Mouse (Mus musculus): ENCODE measurements around the gene Ppara. TPM values are rescaled to one million over a fixed set of nuclear protein-coding genes. Genes with fewer than 3 reads are reported as not detected.

Gene Ppara
- polyA plus RNA-seq, 1 experiment from 2014 or later, result 20.5 TPM

DNA sequence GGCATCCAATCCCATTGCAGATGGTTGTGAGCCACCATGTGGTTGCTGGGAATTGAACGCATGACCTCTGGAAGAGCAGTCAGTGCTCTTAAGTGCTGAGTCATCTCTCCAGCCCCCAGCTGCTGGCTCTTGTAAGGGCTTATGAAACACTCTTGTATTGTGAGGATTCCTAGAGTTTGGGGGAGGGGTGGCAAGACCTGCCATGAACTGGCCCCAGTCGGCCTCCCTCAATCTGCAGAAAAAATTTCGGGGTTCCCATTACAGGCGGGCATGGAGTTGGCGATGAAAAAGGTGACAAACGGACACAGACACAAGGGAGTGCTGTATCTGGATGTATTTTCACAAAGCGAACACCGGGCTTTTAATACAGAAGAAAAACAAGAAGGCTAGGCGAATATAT lies 21.4 kb upstream of the Ppara start:
- peaks cover 13% of the 10 kb centered on the region for H3K4me1 ChIP-seq (replicated peaks)
- no peak for ATAC-seq (replicated peaks; ENCODE audit: insufficient number of reproducible peaks, insufficient read depth, low FRiP score, low read depth)
- no peak overlapping the region for H3K27ac ChIP-seq
- no peak overlapping the region for H3K4me3 ChIP-seq
- no peak overlapping the region for H3K4me2 ChIP-seq
- no peak overlapping the region for H3K9ac ChIP-seq
- H3K9me3 ChIP-seq (replicated peaks), result no peaks in the 10 kb centered on the region
- H3K36me3 ChIP-seq, result no peaks in the 10 kb centered on the region
- WGBS, result 84% methylated on average over 9 of the region's 9 CpGs
- peaks cover 11% of the 10 kb centered on the region for H3K27me3 ChIP-seq

DNA sequence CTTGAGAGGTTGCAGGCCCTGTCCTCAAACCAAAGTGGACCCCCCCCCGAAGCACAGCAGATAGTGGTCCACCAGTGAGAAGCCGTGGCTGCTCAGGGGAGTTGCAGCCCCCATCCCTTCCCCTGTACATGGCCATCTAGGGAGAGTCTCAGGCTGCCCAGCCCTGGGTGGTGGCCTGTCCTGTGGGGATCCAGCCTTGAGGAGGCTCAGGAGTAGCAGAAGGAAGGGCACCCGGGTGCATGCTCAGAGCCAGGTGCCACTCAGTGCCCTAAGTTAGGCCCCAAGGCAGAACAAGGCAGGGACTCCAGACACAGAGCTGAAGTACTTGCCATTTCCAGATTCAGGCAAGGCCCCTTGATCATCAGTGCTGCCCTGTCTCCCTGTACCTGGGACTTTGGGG lies 19.7 kb upstream of the Ppara start:
- no peak overlapping the region for H3K4me3 ChIP-seq
- H3K9ac ChIP-seq, result no peak overlapping the region
- no peak for ATAC-seq (replicated peaks; ENCODE audit: insufficient number of reproducible peaks, insufficient read depth, low FRiP score, low read depth)
- H3K4me1 ChIP-seq (replicated peaks), result peaks cover 13% of the 10 kb centered on the region
- H3K36me3 ChIP-seq, result no peaks in the 10 kb centered on the region
- no peak overlapping the region for H3K4me2 ChIP-seq
- H3K9me3 ChIP-seq (replicated peaks), result no peaks in the 10 kb centered on the region
- H3K27me3 ChIP-seq, result peaks cover 11% of the 10 kb centered on the region
- H3K27ac ChIP-seq, result no peak overlapping the region
- WGBS, result 74% methylated on average over 3 of the region's 3 CpGs

DNA sequence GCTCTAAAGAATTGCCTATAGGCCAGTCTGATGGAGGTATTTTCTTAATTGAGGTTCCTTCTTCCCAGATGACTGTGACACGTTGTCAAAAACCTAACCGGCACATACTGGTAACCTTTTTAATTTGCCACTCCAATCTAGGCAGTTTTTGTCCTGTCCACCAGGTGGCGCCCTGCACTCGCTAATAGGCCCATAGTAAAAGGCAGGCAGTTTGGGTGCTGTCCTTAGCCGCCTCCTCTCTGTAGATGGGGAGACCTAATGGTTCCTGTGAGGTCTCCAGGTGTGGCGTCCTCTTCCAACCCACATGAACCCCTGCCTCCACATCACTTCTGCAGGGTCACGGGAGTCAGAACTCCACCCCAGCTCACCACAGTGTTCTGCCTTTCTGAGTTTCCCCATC lies 18.7 kb upstream of the Ppara start:
- H3K4me1 ChIP-seq (replicated peaks), result peaks cover 14% of the 10 kb centered on the region
- no peak overlapping the region for H3K27ac ChIP-seq
- WGBS, result 4% methylated on average over 7 of the region's 7 CpGs
- no peaks in the 10 kb centered on the region for H3K36me3 ChIP-seq
- H3K9ac ChIP-seq, result no peak overlapping the region
- peaks cover 11% of the 10 kb centered on the region for H3K27me3 ChIP-seq
- no peaks in the 10 kb centered on the region for H3K9me3 ChIP-seq (replicated peaks)
- H3K4me2 ChIP-seq, result no peak overlapping the region
- H3K4me3 ChIP-seq, result no peak overlapping the region
- ATAC-seq (replicated peaks; ENCODE audit: insufficient number of reproducible peaks, insufficient read depth, low FRiP score, low read depth), result no peak; the same call in 1 of the 2 replicates

DNA sequence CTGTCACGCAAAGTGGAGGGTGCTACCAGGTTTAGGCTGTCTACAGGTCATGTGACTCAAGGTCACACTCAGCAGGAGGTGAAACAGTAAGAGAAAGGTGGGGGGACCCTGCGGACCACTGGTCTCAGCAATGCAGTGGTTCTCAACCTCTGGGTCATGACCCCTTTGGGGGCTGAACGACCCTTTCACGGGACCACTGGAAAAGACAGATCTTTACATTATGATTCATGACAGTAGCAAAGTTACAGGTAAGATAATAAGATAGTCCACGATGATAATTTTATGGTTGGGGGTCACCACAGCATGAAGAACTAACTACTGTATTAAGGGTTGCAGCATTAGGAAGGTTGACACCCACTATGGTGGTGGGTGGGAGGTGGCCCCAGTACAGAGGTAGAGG lies 18.2 kb upstream of the Ppara start:
- peaks cover 14% of the 10 kb centered on the region for H3K4me1 ChIP-seq (replicated peaks)
- H3K36me3 ChIP-seq, result no peaks in the 10 kb centered on the region
- no peak for ATAC-seq (replicated peaks; ENCODE audit: insufficient number of reproducible peaks, insufficient read depth, low FRiP score, low read depth)
- H3K4me3 ChIP-seq, result no peak overlapping the region
- H3K27ac ChIP-seq, result no peak overlapping the region
- H3K9me3 ChIP-seq (replicated peaks), result no peaks in the 10 kb centered on the region
- no peak overlapping the region for H3K9ac ChIP-seq
- whole genome bisulfite sequencing, result 77% methylated on average over 5 of the region's 5 CpGs
- H3K27me3 ChIP-seq, result peaks cover 5% of the 10 kb centered on the region
- H3K4me2 ChIP-seq, result no peak overlapping the region

- no peak overlapping the region for H3K4me2 ChIP-seq
- ATAC-seq (replicated peaks; ENCODE audit: insufficient number of reproducible peaks, insufficient read depth, low FRiP score, low read depth), result no peak
- 63% methylated on average over 4 of the region's 4 CpGs for WGBS
Observed at GRCm38 (mm10) chr15:85717008-85717407, 17.8 kb upstream of the Ppara start.

GRCm38 (mm10) chr15:85717800-85718199 lies 17.0 kb upstream of the Ppara start:
- Histone ChIP-seq H3K36me3 (no peaks in the 10 kb centered on the region), H3K27me3 (0 out of 2 replicates have a peak, but pooled peaks cover 2% of the 10 kb centered on the region), H3K9ac (no peak overlapping the region), H3K4me2 (no peak overlapping the region), H3K4me3 (no peak overlapping the region), H3K27ac (no peak overlapping the region), H3K9me3 (replicated peaks) (no peaks in the 10 kb centered on the region), H3K4me1 (replicated peaks) (peaks cover 14% of the 10 kb centered on the region)
- 75% methylated on average over 2 of the region's 2 CpGs for WGBS
- ATAC-seq (replicated peaks; ENCODE audit: insufficient number of reproducible peaks, insufficient read depth, low FRiP score, low read depth), result no peak

More at GRCm38 (mm10) chr15:85717008-85717407, 17.8 kb upstream of the Ppara start:
- no peak overlapping the region for H3K27ac ChIP-seq
- no peaks in the 10 kb centered on the region for H3K9me3 ChIP-seq (replicated peaks)
- H3K27me3 ChIP-seq, result peaks cover 2% of the 10 kb centered on the region; the same call in 1 of the 2 replicates
- peaks cover 14% of the 10 kb centered on the region for H3K4me1 ChIP-seq (replicated peaks)
- H3K9ac ChIP-seq, result no peak overlapping the region
- H3K36me3 ChIP-seq, result no peaks in the 10 kb centered on the region
- H3K4me3 ChIP-seq, result no peak overlapping the region

DNA sequence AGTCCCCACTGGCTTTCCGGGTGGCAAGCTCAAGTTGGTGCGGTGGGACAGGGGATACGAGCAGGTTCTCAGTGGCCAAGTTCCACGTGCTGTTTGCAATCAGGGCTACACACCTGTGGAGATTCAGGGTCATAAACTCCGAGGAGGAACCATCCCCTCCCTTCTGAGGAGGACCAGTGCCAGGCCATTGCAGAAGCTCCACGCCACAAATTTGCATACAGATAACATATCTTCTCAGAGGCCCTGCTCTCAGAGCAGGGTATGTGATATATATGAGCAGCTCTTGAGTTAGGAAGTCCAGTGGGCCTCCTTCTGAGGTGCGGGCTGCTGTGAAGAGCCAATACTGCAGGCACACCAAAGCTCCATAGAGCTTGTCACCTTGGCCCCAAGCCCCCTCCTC lies 15.8 kb upstream of the Ppara start:
- H3K9ac ChIP-seq, result no peak overlapping the region

DNA sequence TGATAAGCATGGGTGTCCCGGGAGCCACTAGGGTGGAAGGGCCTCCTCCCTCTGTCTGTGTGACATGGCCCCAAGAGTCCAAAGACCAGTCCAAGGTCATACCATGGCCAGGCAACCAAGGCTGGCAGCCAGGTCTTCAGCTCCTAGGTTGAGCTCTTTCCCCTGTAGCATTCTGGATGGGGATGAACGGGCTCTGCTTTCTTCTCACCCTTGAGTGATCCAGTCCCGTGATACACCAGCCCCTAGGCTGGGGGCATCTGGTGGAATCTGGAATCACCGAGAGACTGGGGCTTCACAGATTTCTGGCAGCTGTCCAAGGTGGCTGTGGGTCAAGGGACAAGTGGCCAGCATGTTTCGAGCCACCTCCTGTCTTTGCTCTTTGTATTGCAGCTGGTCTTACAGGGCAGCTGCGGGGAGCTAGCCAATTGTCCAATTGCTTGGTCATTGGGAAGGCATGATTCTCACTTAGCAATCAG lies 14.4 kb upstream of the Ppara start:
- Histone ChIP-seq H3K36me3 (no peaks in the 10 kb centered on the region), H3K27ac (no peak overlapping the region), H3K27me3 (0 out of 2 replicates have a peak, but pooled peaks cover 2% of the 10 kb centered on the region), H3K4me2 (no peak overlapping the region), H3K9ac (no peak overlapping the region), H3K9me3 (replicated peaks) (no peaks in the 10 kb centered on the region), H3K4me3 (no peak overlapping the region), H3K4me1 (replicated peaks) (peaks cover 29% of the 10 kb centered on the region)
- ATAC-seq (replicated peaks; ENCODE audit: insufficient number of reproducible peaks, insufficient read depth, low FRiP score, low read depth), result no peak
- 53% methylated on average over 6 of the region's 6 CpGs for WGBS

More for the DNA sequence above, 15.8 kb upstream of the Ppara start:
- WGBS, result 51% methylated on average over 7 of the region's 7 CpGs
- H3K27ac ChIP-seq, result no peak overlapping the region
- H3K27me3 ChIP-seq, result 0 out of 2 replicates have a peak, but pooled peaks cover 2% of the 10 kb centered on the region
- no peaks in the 10 kb centered on the region for H3K9me3 ChIP-seq (replicated peaks)
- no peak overlapping the region for H3K4me2 ChIP-seq
- H3K4me3 ChIP-seq, result no peak overlapping the region
- H3K4me1 ChIP-seq (replicated peaks), result peaks cover 17% of the 10 kb centered on the region
- H3K36me3 ChIP-seq, result no peaks in the 10 kb centered on the region
- no peak for ATAC-seq (replicated peaks; ENCODE audit: insufficient number of reproducible peaks, insufficient read depth, low FRiP score, low read depth)

DNA sequence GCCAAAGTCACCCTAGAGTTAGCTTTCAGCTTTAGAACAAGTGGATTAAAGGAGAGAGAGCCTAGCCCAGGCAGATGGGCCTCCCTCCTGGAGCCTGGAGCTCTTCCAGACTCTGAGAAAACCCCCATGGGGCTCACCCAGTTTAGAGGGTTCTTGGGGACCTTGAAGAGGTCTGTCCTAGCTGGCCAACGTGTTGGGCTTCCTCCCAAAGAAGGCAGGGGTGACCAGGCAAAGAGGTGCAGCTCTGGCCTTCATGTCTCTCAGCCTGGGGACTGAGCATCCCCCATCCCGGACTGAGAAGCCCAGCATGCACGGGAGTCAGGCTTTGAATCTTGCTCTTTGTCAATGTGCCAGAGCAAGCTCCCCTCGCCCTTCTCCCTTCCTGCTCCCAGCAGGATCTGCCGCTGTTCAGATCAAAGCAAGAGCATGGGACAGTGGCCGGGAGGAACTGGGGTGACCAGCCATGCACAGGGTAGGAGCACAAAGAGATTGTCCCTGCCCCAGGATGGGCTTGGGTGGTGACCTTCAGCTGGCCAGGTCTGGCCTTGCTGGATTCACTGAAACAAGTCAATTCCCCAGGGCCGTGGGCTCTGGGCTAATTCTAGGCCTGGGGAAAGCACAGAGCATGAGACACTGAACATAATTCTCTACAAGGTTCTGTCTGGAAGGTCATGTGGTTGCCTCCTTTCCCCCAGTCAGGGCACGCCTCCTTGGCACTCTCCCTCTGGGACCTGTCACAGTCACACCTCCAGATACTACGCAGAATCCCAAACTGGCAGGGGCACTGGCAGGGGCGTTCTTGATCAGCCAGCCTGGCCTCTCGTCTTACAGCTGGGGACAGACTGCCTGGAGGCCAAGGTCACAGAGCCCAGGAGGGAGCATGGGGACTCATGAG lies 10.3 kb upstream of the Ppara start:
- Histone ChIP-seq H3K27me3 (0 out of 2 replicates have a peak, but pooled peaks cover 5% of the 10 kb centered on the region), H3K36me3 (no peaks in the 10 kb centered on the region), H3K27ac (peak overlapping the region; percentile 92), H3K4me1 (replicated peaks) (peaks cover 23% of the 10 kb centered on the region), H3K9ac (0 out of 2 replicates have a peak overlapping the region, but pooled peaks have one; percentile 4), H3K9me3 (replicated peaks) (no peaks in the 10 kb centered on the region), H3K4me3 (no peak overlapping the region), H3K4me2 (no peak overlapping the region)
- 24% methylated on average over 11 of the region's 11 CpGs for WGBS
- ATAC-seq (replicated peaks; ENCODE audit: insufficient number of reproducible peaks, insufficient read depth, low FRiP score, low read depth), result peak; percentile 90

- no peak for ATAC-seq (replicated peaks; ENCODE audit: insufficient number of reproducible peaks, insufficient read depth, low FRiP score, low read depth)
- peaks cover 16% of the 10 kb centered on the region for H3K4me1 ChIP-seq (replicated peaks)
- H3K9ac ChIP-seq, result no peak overlapping the region
- H3K4me3 ChIP-seq, result no peak overlapping the region
- no peak overlapping the region for H3K27ac ChIP-seq
- no peak overlapping the region for H3K4me2 ChIP-seq
- WGBS, result 82% methylated on average over 5 of the region's 5 CpGs
- no peaks in the 10 kb centered on the region for H3K36me3 ChIP-seq
- H3K9me3 ChIP-seq (replicated peaks), result no peaks in the 10 kb centered on the region
- peaks cover 20% of the 10 kb centered on the region; the same call in 1 of the 2 replicates for H3K27me3 ChIP-seq
Observed at GRCm38 (mm10) chr15:85728224-85728623, 6.6 kb upstream of the Ppara start.

DNA sequence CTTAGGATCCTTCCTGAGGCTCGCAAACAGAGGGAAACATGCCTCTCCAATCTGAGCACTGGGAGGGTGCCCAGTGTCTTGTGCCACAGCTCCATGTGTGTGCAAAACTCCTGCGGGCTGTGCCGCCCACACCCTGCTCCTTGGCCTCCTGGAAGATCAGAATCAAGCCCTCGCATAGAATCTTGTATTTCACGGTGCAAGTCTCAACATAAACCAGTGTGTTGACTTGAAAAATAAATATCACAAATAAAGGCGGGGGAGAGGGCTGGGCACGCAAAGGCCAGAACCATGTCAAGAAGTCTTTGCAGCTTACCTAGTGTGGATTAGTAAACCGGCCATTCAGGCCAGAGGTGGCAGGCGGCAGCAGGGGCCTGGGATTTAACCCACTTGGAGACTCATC lies 5.5 kb upstream of the Ppara start:
- H3K4me1 ChIP-seq (replicated peaks), result peaks cover 13% of the 10 kb centered on the region
- no peak overlapping the region for H3K9ac ChIP-seq
- H3K27me3 ChIP-seq, result peaks cover 30% of the 10 kb centered on the region; the same call in 1 of the 2 replicates
- H3K9me3 ChIP-seq (replicated peaks), result no peaks in the 10 kb centered on the region
- H3K4me3 ChIP-seq, result no peak overlapping the region
- no peak for ATAC-seq (replicated peaks; ENCODE audit: insufficient number of reproducible peaks, insufficient read depth, low FRiP score, low read depth)
- H3K27ac ChIP-seq, result no peak overlapping the region
- H3K4me2 ChIP-seq, result no peak overlapping the region
- WGBS, result 82% methylated on average over 9 of the region's 9 CpGs
- H3K36me3 ChIP-seq, result no peaks in the 10 kb centered on the region
